Mouse (Mus musculus) right cerebral cortex, postnatal 4 days (tissue): Measurements from ENCODE around the gene Pck1.

Experiments used
- DNase-seq: peaks from one replicate; pipeline ENCODE4 v3.0.0-alpha.2; 2022

Gene Pck1

GRCm38 (mm10) chr2:173151352-173151751, 1.5 kb upstream of the Pck1 start:
- no peak for DNase-seq

GRCm38 (mm10) chr2:173151784-173152284, 1.0 kb upstream of the Pck1 start:
- DNase-seq = no peak

- DNase-seq = no peak
Observed at GRCm38 (mm10) chr2:173153266-173153665, 418 bp downstream of the Pck1 start.

DNA sequence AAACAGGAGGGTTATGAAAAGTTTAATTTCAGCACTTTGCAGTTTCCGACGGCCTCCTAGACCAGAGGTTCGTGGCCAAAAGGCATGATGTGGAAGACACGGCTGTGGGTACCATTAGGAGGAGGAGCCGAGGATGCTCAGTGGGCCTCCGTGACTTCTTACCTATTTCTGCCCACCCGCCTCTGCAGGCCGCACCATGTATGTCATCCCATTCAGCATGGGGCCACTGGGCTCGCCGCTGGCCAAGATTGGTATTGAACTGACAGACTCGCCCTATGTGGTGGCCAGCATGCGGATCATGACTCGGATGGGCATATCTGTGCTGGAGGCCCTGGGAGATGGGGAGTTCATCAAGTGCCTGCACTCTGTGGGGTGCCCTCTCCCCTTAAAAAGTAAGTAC, 1.7 kb downstream of the Pck1 start:
- DNase-seq = no peak

DNA sequence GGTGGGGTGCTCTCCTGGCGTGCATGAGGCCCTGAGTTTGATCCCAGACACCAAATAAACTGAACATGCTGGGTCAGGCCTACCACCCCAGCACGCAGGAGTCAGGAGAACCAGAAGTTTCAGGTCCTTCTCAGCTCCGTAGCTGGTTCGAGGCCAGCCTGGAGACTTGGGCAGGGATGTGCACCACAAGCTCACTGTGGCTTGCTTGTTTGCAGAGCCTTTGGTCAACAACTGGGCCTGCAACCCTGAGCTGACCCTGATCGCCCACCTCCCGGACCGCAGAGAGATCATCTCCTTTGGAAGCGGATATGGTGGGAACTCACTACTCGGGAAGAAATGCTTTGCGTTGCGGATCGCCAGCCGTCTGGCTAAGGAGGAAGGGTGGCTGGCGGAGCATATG, 2.1 kb downstream of the Pck1 start:
- DNase-seq = no peak

GRCm38 (mm10) chr2:173155907-173156306, 3.1 kb downstream of the Pck1 start:
- DNase-seq = no peak

- no peak for DNase-seq
Observed at GRCm38 (mm10) chr2:173156923-173157322, 4.1 kb downstream of the Pck1 start.

GRCm38 (mm10) chr2:173157376-173157775, 4.5 kb downstream of the Pck1 start:
- no peak for DNase-seq

DNA sequence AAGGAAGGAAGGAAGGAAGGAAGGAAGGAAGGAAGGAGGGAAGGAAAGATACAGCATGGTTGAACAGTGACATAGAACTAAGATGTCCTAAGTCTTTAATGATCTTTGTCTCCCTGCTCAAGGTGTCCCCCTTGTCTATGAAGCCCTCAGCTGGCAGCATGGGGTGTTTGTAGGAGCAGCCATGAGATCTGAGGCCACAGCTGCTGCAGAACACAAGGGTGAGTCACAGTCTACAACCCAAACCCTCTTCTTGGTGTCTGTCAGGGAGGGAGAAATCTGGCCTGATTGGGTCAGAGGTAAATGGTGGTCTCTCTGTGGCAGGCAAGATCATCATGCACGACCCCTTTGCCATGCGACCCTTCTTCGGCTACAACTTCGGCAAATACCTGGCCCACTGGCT, 5.0 kb downstream of the Pck1 start:
- no peak for DNase-seq

DNA sequence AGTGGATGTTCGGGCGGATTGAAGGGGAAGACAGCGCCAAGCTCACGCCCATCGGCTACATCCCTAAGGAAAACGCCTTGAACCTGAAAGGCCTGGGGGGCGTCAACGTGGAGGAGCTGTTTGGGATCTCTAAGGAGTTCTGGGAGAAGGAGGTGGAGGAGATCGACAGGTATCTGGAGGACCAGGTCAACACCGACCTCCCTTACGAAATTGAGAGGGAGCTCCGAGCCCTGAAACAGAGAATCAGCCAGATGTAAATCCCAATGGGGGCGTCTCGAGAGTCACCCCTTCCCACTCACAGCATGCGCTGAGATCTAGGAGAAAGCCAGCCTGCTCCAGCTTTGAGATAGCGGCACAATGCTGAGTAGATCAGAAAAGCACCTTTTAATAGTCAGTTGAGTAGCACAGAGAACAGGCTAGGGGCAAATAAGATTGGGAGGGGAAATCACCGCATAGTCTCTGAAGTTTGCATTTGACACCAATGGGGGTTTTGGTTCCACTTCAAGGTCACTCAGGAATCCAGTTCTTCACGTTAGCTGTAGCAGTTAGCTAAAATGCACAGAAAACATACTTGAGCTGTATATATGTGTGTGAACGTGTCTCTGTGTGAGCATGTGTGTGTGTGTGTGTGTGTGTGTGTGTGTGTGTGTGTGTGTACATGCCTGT, 5.7 kb downstream of the Pck1 start:
- DNase-seq = no peak

- DNase-seq = peak; percentile 51
Observed at GRCm38 (mm10) chr2:173159354-173160311, 6.8 kb downstream of the Pck1 start.

- no peak for DNase-seq
Observed at GRCm38 (mm10) chr2:173163380-173163779, 10.5 kb downstream of the Pck1 start.

- no peak for DNase-seq
Observed at GRCm38 (mm10) chr2:173164358-173164757, 11.5 kb downstream of the Pck1 start.

GRCm38 (mm10) chr2:173164946-173165345, 12.1 kb downstream of the Pck1 start:
- DNase-seq = no peak

DNA sequence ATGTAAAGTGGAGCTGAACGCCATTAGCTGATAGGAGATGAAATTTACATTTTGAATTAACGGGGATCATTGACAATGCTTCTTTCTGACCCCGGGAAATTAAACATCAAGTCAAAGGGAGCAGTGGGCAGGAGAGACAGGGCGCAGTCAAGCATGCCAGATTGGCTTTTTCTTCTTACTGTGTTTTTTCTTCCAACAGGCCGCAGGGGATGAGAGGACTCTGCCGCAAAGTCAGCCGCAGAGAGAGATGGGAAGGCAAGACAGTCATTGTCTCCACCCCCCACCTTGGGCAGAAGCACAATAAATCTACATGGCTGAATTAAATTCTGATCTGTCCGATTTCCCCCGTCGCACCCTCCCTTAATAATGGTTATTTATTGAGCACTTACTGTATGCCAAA, 12.5 kb downstream of the Pck1 start:
- no peak for DNase-seq

DNA sequence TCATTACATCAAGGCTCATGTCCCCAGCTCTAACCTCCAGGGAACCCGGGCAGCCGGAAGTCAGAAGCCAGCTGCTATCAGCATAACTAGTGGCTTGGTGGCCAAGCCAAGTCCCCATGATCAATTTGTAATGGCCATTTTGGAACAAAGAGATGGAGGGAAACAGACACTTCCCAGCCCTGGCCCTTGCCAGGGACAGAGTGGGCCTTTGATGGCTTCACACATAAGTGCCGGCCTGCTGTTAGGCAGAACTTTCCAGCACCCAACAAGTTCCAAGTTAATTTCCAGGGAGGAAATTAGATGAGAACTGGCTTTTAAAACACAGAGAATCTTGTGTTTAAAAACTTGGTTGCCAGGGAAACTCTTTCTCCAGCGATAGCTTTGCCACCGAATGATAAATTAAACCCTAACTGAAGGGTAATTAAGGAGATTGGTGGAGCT, 15.6 kb downstream of the Pck1 start:
- no peak for DNase-seq

DNA sequence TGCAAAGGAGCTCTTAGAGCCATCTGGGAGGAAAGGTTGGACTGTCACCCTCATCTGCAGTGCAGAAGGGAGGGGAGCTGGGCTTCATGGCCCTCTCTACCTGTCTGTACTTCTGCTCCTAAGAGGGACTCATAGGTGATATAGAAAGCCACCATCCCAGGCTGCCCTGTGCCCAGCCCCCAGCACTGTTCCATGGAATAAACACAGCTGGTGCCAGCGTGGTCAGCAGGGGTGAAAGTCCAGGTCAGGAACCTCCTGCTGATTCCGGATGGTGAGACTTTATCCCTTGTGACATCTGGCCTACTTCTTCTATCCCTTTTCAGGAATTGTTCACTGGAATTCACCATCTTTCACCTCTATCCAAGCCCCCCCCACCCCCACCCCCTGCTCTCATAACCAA, 17.2 kb downstream of the Pck1 start:
- no peak for DNase-seq

GRCm38 (mm10) chr2:173170715-173171114, 17.9 kb downstream of the Pck1 start:
- no peak for DNase-seq

GRCm38 (mm10) chr2:173171470-173171869, 18.6 kb downstream of the Pck1 start:
- DNase-seq = peak; percentile 42

DNA sequence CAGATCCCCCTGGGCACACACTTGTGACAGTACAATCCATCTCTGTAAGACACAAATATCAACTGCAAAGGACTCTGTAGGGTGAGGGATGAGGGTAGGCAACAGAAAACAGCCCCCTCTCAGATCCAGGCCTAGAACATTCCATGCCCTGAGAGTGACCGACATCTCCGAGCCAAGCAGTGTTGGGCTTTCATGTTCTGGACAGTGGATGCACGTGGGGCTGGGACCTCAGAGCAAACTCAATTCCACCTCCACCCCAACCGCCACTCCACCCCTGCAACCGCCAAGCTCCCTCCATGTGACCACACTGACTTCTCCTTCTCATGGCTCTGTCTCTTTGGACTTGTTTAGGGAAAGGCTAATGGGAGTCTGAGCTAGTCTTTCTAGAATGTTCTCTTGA, 19.1 kb downstream of the Pck1 start:
- no peak for DNase-seq

- DNase-seq = no peak
Observed at GRCm38 (mm10) chr2:173172386-173172785, 19.5 kb downstream of the Pck1 start.

GRCm38 (mm10) chr2:173173008-173173407, 20.2 kb downstream of the Pck1 start:
- DNase-seq = peak; percentile 11

DNA sequence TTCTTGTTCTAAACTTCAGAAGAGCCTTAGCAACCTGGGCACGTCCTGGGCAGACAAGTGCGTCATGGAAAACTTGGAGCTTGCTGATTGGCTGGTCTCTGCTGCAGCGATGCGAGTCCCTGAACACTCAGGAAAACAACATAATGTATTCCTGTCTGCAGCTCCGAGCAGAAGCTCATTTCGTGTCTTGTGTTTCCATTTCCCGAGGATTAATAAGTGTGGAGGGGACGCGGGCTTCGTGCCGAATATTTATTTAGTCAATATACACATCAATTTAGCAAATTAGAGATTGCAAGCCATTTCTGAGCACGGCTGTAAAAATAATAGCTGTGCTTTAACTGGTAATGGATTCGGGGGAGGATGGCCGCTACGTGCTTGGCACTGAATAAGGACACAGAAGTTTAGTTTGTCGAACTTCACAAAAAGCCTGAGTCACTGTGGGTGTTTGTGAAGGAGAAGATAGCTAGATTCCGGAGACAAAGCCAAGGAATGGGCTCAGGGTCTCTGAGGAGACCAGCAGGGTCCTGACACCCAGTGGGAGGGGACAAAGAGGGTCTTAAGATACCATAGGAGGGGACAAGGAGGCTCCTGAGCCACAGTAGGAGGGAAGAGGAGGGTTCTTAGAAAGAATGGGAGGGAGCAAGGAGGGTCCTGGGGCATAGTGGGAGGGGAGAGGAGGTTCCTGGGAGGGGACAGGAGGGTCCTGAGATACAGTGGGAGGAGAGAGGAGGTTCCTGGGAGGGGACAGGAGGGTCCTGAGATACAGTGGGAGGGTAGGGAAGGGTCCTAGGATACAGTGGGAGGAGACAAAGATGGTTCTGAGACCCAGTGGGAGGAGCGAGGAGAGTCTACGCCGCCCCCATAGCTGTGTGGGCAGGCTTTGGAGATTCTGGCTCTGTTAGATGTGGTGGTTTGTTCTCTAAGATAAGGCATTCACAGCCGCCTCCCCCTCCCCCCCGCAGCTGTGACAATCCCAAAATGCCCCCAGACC, 21.0 kb downstream of the Pck1 start:
- peak; percentile 36 for DNase-seq
